Mouse (Mus musculus) C2C12 (cell line): Measurements from ENCODE around the gene Samd4. TPM values are rescaled to one million over a fixed set of nuclear protein-coding genes. Genes with fewer than 3 reads are reported as not detected.

Experiments
- H3K27me3 ChIP-seq: one replicate; pipeline ENCODE4 v1.6.1; 2011; ENCODE audit not compliant: control insufficient read depth, insufficient read depth, insufficient read length
- H3K36me3 ChIP-seq: one replicate; pipeline ENCODE4 v1.6.1; 2011; ENCODE audit not compliant: control insufficient read depth, insufficient read depth
- H3K4me3 ChIP-seq: one replicate; pipeline ENCODE4 v1.5.1; 2011; ENCODE audit warnings: mild to moderate bottlenecking, control low read depth; ENCODE audit not compliant: poor library complexity, insufficient read depth, severe bottlenecking
- H3K79me2 ChIP-seq: one replicate; pipeline ENCODE4 v1.6.1; 2011; ENCODE audit not compliant: control insufficient read depth, insufficient read depth
- H3K79me3 ChIP-seq: one replicate; pipeline ENCODE4 v1.6.1; 2011; ENCODE audit warnings: low read depth, control low read depth
- H3ac ChIP-seq: one replicate; pipeline ENCODE3; 2011; ENCODE audit warnings: low read depth; ENCODE audit not compliant: control insufficient read depth, insufficient read length
- CEBPB ChIP-seq: IDR thresholded peaks from one replicate; pipeline ENCODE4 v1.6.1; 2011; ENCODE audit warnings: low read depth, mild to moderate bottlenecking, control low read depth, moderate library complexity
- CTCF ChIP-seq: IDR thresholded peaks from one replicate; pipeline ENCODE4 v1.5.1; 2011; ENCODE audit not compliant: control insufficient read depth, insufficient read depth, insufficient read length
- FOSL1 ChIP-seq: IDR thresholded peaks from one replicate; pipeline ENCODE4 v1.8.0; 2011; ENCODE audit warnings: mild to moderate bottlenecking, low read length; ENCODE audit not compliant: poor library complexity, insufficient read depth, severe bottlenecking
- MAX ChIP-seq: IDR thresholded peaks from one replicate; pipeline ENCODE4 v1.6.1; 2011; ENCODE audit warnings: mild to moderate bottlenecking, control low read depth
- MYOD1 ChIP-seq: IDR thresholded peaks from one replicate; pipeline ENCODE4 v1.6.1; 2011; ENCODE audit warnings: low read depth; ENCODE audit not compliant: control insufficient read depth, insufficient read length
- MYOG ChIP-seq: IDR thresholded peaks from one replicate; pipeline ENCODE4 v1.6.1; 2011; ENCODE audit not compliant: control insufficient read depth, insufficient read length; ENCODE audit errors: extremely low read depth
- USF1 ChIP-seq: IDR thresholded peaks from one replicate; pipeline ENCODE4 v1.6.1; 2011; ENCODE audit warnings: low read depth, mild to moderate bottlenecking, control low read depth, moderate library complexity
- polyA plus RNA-seq: library from polyadenylated mRNA; unstranded; fragments of >200 nt; fragmentation: generic; extraction: Trizol; gene quantifications from one replicate; pipeline ENCODE4 v1.2.1, GENCODE M21; 2012; ENCODE audit warnings: missing spikeins

Samd4 gene
- polyA plus RNA-seq, 1 experiment, result 9.9 TPM

DNA sequence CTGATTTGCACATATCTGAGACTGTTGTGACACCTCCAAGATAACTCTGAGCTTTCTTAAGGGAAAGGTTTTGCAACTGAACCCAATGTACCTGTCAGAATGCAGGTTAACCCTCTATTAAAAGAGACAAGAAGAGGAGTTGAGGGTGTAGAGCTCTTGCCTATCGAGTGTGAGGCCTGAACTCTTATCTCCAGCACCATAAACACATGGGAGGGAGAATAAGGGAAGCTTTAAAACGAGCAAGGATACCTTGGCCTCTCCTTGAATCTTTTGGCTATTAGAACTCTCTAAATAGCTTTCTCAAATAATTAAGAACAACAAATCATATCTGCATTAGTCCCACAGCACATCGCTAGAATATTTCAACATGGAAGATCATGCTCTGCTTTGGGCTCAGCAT lies 135.0 kb downstream of the Samd4 start:
- Histone ChIP-seq H3K27me3 (no peaks in the 10 kb centered on the region), H3K4me3 (no peak overlapping the region), H3ac (no peak overlapping the region), H3K79me2 (peaks cover 49% of the 10 kb centered on the region), H3K36me3 (no peaks in the 10 kb centered on the region), H3K79me3 (peaks cover 12% of the 10 kb centered on the region)
- no peak for TF ChIP-seq FOSL1
- no peak for TF ChIP-seq MAX
- TF ChIP-seq CTCF, result no peak
- no peak for TF ChIP-seq USF1
- no peak for TF ChIP-seq MYOG
- TF ChIP-seq MYOD1, result no peak
- no peak for TF ChIP-seq CEBPB

DNA sequence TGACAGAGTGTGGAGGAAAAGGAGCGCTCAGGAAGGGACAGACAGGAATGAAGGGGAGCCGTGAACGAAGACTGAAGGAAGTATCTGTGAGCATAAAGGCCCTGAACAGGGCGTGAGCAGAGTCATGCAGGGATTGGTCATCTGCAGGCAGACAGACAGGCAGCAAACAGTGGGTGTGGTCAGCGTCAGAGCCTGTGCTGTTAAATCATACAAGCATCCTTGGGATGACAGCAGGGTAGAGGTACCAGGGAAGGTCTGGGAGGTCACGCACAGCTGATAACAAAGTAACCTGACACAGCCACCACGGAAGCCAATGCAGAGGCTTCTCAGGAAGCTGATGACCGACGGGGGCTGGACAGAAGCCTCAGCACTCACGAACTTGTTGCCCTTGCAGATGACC lies 138.2 kb downstream of the Samd4 start:
- Histone ChIP-seq H3ac (no peak overlapping the region), H3K79me2 (peaks cover 58% of the 10 kb centered on the region), H3K36me3 (no peaks in the 10 kb centered on the region), H3K4me3 (no peak overlapping the region), H3K27me3 (no peaks in the 10 kb centered on the region), H3K79me3 (peaks cover 23% of the 10 kb centered on the region)
- TF ChIP-seq FOSL1 (no peak), CEBPB (no peak), MYOD1 (no peak), USF1 (no peak), MAX (no peak), MYOG (no peak), CTCF (no peak)

DNA sequence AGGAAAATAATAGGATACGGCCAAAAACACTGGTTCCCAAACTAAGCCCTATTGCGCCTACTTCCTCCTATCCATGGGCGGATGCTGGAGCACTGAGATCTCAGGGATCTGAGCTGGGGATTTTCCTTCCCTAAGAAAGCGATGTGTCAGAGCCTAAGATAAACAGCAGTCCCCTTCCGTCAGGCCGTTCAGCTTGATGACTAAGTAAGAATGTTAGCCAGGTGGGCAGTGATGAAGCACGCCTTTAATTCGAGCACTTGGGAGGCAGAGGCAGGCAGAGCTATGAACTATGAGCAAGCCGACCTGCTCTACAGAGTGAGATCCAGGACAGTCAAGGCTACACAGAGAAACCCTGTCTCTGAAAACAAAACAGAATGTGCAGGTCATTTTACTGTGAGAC lies 140.9 kb downstream of the Samd4 start:
- H3ac ChIP-seq, result no peak overlapping the region
- peaks cover 27% of the 10 kb centered on the region for H3K79me3 ChIP-seq
- no peaks in the 10 kb centered on the region for H3K27me3 ChIP-seq
- peaks cover 2% of the 10 kb centered on the region for H3K36me3 ChIP-seq
- TF ChIP-seq FOSL1, result no peak
- TF ChIP-seq CEBPB, result no peak
- TF ChIP-seq MYOG, result no peak
- peak; percentile 76 for TF ChIP-seq USF1
- TF ChIP-seq CTCF, result no peak
- TF ChIP-seq MAX, result peak; percentile 64
- peak; percentile 46 for TF ChIP-seq MYOD1
- H3K4me3 ChIP-seq, result no peak overlapping the region
- H3K79me2 ChIP-seq, result peaks cover 67% of the 10 kb centered on the region

DNA sequence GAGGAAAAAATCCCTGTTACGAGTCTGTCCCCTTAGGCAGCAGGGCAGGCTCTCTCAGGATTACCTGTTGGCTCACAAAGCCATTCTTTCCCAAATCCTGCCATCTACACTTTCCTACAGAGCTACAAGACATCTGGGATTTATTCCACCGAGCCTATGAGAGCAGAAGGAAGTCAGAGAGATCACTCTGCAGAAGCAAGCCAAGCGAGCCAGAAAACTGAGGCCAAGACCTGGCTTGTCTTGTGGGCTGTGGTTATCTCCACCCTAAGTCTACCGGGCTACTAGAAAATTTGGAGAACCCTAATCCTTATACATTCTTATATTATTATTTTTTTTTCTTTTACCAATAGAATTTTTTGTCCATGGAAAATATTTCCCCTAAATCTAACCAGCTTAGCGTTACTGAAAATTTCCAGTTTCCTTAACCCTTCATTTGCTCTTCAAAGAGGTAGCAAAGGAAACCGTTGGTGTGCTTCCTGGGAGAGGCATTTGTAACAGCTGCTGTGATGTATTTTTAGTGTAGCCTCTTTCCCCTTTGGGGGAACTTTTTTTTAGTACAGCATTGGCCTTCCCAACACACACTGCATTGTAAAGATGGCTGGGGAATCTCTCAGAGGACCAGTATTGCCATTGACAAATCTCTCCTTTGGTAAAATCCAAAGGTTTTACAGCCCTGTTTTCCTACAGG lies 144.9 kb downstream of the Samd4 start:
- Histone ChIP-seq H3K79me2 (peaks cover 70% of the 10 kb centered on the region), H3K4me3 (no peak overlapping the region), H3ac (no peak overlapping the region), H3K36me3 (peaks cover 4% of the 10 kb centered on the region), H3K79me3 (peaks cover 34% of the 10 kb centered on the region), H3K27me3 (no peaks in the 10 kb centered on the region)
- no peak for TF ChIP-seq MAX
- no peak for TF ChIP-seq FOSL1
- no peak for TF ChIP-seq USF1

DNA sequence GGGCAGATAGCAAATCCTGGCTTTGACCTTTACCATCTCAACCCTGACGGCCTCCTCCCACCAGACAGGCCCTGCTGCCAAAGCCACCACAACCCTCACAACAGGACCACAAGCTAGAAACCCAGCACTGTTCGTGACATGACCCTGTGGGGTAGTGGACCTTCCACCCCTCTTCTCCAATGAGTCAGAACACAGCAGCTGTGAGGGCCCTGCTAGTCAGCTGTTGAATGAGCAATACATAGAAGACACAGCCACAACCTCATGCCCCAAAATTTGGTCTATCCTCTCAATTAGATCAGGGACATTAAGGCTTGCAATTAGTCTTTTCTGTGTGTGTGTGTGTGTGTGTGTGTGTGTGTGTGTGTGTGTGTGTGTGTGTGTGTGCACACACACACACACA lies 148.9 kb downstream of the Samd4 start:
- H3K36me3 ChIP-seq, result peaks cover 8% of the 10 kb centered on the region
- no peak overlapping the region for H3K4me3 ChIP-seq
- H3ac ChIP-seq, result no peak overlapping the region
- H3K79me3 ChIP-seq, result peaks cover 20% of the 10 kb centered on the region
- H3K27me3 ChIP-seq, result no peaks in the 10 kb centered on the region
- H3K79me2 ChIP-seq, result peaks cover 58% of the 10 kb centered on the region
- no peak for TF ChIP-seq CEBPB
- TF ChIP-seq MYOG, result no peak
- TF ChIP-seq MYOD1, result peak; percentile 79
- no peak for TF ChIP-seq FOSL1
- TF ChIP-seq MAX, result no peak
- TF ChIP-seq USF1, result peak; percentile 23
- no peak for TF ChIP-seq CTCF

DNA sequence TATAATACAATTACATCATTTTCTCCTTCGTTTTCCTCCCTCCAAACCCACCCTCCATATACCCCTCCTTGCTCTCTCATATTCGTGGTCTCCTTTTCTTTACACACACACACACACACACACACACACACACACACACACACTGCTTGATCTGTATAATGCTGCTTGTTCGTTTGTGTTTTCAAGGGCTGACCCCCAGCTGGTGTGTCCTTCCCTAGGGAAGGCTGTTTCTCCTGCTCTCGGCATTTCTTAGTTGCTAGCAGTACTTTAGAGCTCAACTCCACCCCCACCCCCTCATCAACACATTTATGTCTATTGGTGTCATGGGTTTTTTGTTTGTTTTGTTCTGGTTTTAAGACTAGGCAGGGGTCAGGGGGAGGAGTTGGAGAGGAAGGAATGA lies 149.5 kb downstream of the Samd4 start:
- Histone ChIP-seq H3K79me3 (peaks cover 20% of the 10 kb centered on the region), H3K79me2 (peaks cover 58% of the 10 kb centered on the region), H3K36me3 (peaks cover 8% of the 10 kb centered on the region), H3ac (no peak overlapping the region), H3K4me3 (no peak overlapping the region), H3K27me3 (no peaks in the 10 kb centered on the region)
- TF ChIP-seq FOSL1, result no peak
- TF ChIP-seq CTCF, result no peak
- TF ChIP-seq CEBPB, result no peak
- no peak for TF ChIP-seq MYOD1
- TF ChIP-seq MYOG, result no peak
